Comparison of ENCODE assay signal across 8 mouse cellular contexts in genomic region chr5:49975971-49976370, GRCm38 (mm10).
DNase-seq lines count a peak whose midpoint lies in the region; ATAC-seq and TF ChIP-seq lines count a peak whose summit lies in the region.

No protein-coding gene starts in this region.

- H3K27ac ChIP-seq in liver, adult 2 months (replicated peaks; ENCODE audit: insufficient read depth, low read depth, low read length): no peak overlapping the region
- H3K27ac ChIP-seq in neural tube, embryonic 14.5 days (ENCODE audit: low read depth, low read length): no peak overlapping the region

- H3K9ac ChIP-seq in liver, adult 2 months (ENCODE audit: low read depth, low read length): no peak overlapping the region
- H3K9ac ChIP-seq in neural tube, embryonic 14.5 days (replicated peaks; ENCODE audit: low read depth, low read length): no peak overlapping the region

- no peaks in the 10 kb centered on the region for H3K4me1 ChIP-seq in liver, adult 2 months (ENCODE audit: control insufficient read depth, insufficient read depth, low read length)
- H3K4me1 ChIP-seq in neural tube, embryonic 14.5 days (ENCODE audit: control insufficient read depth, insufficient read depth, low read length): no peaks in the 10 kb centered on the region

- no peaks in the 10 kb centered on the region for H3K9me3 ChIP-seq in neural tube, embryonic 14.5 days (ENCODE audit: control insufficient read depth, low read length)

- no peak overlapping the region for H3K4me3 ChIP-seq in liver, adult 2 months (ENCODE audit: insufficient read depth, low read depth, low read length)
- H3K4me3 ChIP-seq in neural tube, embryonic 14.5 days (ENCODE audit: low read depth, low read length): no peak overlapping the region

- whole genome bisulfite sequencing in liver, adult 2 months: 42% methylated on average over 2 of the region's 2 CpGs
- 73% methylated on average over 2 of the region's 2 CpGs for WGBS in neural tube, embryonic 14.5 days

- ATAC-seq in neural tube, embryonic 14.5 days (ENCODE audit: low read depth): peak; percentile 38; the same call in 1 of the 2 replicates
- no peak for ATAC-seq in megakaryocyte, adult 5-6 weeks (ENCODE audit: poor library complexity, severe bottlenecking)

- peak; percentile 49 for DNase-seq in CD4-positive, CD25-positive, alpha-beta regulatory T cell, adult 2 months (ENCODE audit: low read depth, low spot score)
- DNase-seq in NIH3T3 (ENCODE audit: low read depth): peak; percentile 86
- peak; percentile 76 to 79 for DNase-seq in cerebellum, postnatal 10 days
- DNase-seq in frontal cortex, postnatal 36 days (ENCODE audit: low spot score in 2 of 2): peak; percentile 78 to 91
- DNase-seq in kidney, postnatal 10 days: peak; percentile 83
- peak; percentile 50 for DNase-seq in liver, adult 2 months (ENCODE audit: extremely low read depth, low read depth, low spot score)

- no peak overlapping the region for H3K4me2 ChIP-seq in neural tube, embryonic 14.5 days (ENCODE audit: low read depth, low read length)

- H3K36me3 ChIP-seq in liver, adult 2 months (ENCODE audit: control insufficient read depth, insufficient read depth, low read length): peaks cover 22% of the 10 kb centered on the region
- H3K36me3 ChIP-seq in neural tube, embryonic 14.5 days (ENCODE audit: control insufficient read depth, insufficient read depth, low read length): no peaks in the 10 kb centered on the region

- TF ChIP-seq POLR2A in liver, adult 2 months (IDR thresholded peaks at IDR 0.05; ENCODE audit: extremely low read depth, insufficient read depth, low read length): no peak

- no peaks in the 10 kb centered on the region for H3K79me2 ChIP-seq in liver, adult 2 months (ENCODE audit: control insufficient read depth, insufficient read depth, low read length)

- H3K27me3 ChIP-seq in liver, adult 2 months (ENCODE audit: control insufficient read depth, insufficient read depth, low read length): no peaks in the 10 kb centered on the region
- no peaks in the 10 kb centered on the region for H3K27me3 ChIP-seq in neural tube, embryonic 14.5 days (ENCODE audit: control insufficient read depth, insufficient read depth, low read length)

- peak; percentile 44 for TF ChIP-seq CTCF in liver, adult 2 months (IDR thresholded peaks at IDR 0.05; ENCODE audit: low read depth, low read length)
